Mouse (Mus musculus): ENCODE measurements around the gene Nr5a2. TPM values are rescaled to one million over a fixed set of nuclear protein-coding genes. Genes with fewer than 3 reads are reported as not detected.

The Nr5a2 gene
- polyA plus RNA-seq, 1 experiment from 2014 or later, result 1.3 TPM

GRCm38 (mm10) chr1:136845341-136845740 is 114.9 kb downstream of the Nr5a2 start:
- H3K36me3 ChIP-seq (replicated peaks; ENCODE audit: control insufficient read depth, insufficient read depth), result no peaks in the 10 kb centered on the region
- no peak overlapping the region for H3K4me3 ChIP-seq (replicated peaks; ENCODE audit: low read length)
- H3K27ac ChIP-seq, result no peak overlapping the region
- ATAC-seq (ENCODE audit: low FRiP score) (no peak), DNase-seq (ENCODE audit: low spot score) (no peak)
- no peaks in the 10 kb centered on the region; the same call in 1 of the 2 replicates for H3K27me3 ChIP-seq (ENCODE audit: control insufficient read depth, insufficient read depth, low read length)
- no peak overlapping the region for H3K9ac ChIP-seq
- H3K4me2 ChIP-seq (replicated peaks), result no peak overlapping the region
- H3K4me1 ChIP-seq (replicated peaks; ENCODE audit: control insufficient read depth, insufficient read depth, low read length), result no peaks in the 10 kb centered on the region
- H3K9me3 ChIP-seq (ENCODE audit: control insufficient read depth, low read length), result no peaks in the 10 kb centered on the region
- WGBS, result 86% methylated on average over 9 of the region's 9 CpGs

- Histone ChIP-seq H3K27ac (no peak overlapping the region), H3K9me3 (ENCODE audit: control insufficient read depth, low read length) (no peaks in the 10 kb centered on the region), H3K9ac (no peak overlapping the region), H3K4me1 (replicated peaks; ENCODE audit: control insufficient read depth, insufficient read depth, low read length) (no peaks in the 10 kb centered on the region), H3K4me2 (replicated peaks) (no peak overlapping the region), H3K36me3 (replicated peaks; ENCODE audit: control insufficient read depth, insufficient read depth) (no peaks in the 10 kb centered on the region), H3K4me3 (replicated peaks; ENCODE audit: low read length) (no peak overlapping the region), H3K27me3 (ENCODE audit: control insufficient read depth, insufficient read depth, low read length) (no peaks in the 10 kb centered on the region; the same call in 1 of the 2 replicates)
- DNase-seq (ENCODE audit: low spot score) (no peak), ATAC-seq (ENCODE audit: low FRiP score) (no peak)
- WGBS, result 87% methylated on average over 7 of the region's 7 CpGs
Observed at GRCm38 (mm10) chr1:136840512-136840911, 119.7 kb downstream of the Nr5a2 start.

DNA sequence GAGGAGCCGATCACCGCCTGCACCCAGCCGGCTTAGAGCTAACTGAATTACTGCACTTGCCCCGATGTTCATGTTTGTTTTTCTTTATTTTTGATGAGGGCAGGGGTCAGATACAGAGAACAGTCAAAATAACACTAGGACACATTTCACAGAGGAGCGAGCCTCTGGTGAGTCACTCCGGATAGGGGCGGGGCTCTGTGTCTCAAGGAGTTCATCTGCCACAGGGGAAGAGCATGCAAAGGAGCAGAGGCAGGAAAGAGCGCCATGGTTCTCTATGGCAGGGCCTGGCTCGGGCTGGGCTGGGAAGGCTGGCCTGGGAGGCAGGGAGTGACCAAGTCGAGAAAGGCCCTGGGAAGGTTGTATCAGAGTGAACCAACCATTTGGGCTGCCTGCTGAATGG is 121.0 kb downstream of the Nr5a2 start:
- Histone ChIP-seq H3K27ac (no peak overlapping the region), H3K36me3 (replicated peaks; ENCODE audit: control insufficient read depth, insufficient read depth) (no peaks in the 10 kb centered on the region), H3K4me3 (replicated peaks; ENCODE audit: low read length) (no peak overlapping the region), H3K27me3 (ENCODE audit: control insufficient read depth, insufficient read depth, low read length) (no peaks in the 10 kb centered on the region; the same call in 1 of the 2 replicates), H3K9ac (no peak overlapping the region), H3K4me2 (replicated peaks) (no peak overlapping the region), H3K4me1 (replicated peaks; ENCODE audit: control insufficient read depth, insufficient read depth, low read length) (no peaks in the 10 kb centered on the region), H3K9me3 (ENCODE audit: control insufficient read depth, low read length) (no peaks in the 10 kb centered on the region)
- DNase-seq (ENCODE audit: low spot score) (no peak), ATAC-seq (ENCODE audit: low FRiP score) (no peak)
- 78% methylated on average over 10 of the region's 10 CpGs for WGBS

DNA sequence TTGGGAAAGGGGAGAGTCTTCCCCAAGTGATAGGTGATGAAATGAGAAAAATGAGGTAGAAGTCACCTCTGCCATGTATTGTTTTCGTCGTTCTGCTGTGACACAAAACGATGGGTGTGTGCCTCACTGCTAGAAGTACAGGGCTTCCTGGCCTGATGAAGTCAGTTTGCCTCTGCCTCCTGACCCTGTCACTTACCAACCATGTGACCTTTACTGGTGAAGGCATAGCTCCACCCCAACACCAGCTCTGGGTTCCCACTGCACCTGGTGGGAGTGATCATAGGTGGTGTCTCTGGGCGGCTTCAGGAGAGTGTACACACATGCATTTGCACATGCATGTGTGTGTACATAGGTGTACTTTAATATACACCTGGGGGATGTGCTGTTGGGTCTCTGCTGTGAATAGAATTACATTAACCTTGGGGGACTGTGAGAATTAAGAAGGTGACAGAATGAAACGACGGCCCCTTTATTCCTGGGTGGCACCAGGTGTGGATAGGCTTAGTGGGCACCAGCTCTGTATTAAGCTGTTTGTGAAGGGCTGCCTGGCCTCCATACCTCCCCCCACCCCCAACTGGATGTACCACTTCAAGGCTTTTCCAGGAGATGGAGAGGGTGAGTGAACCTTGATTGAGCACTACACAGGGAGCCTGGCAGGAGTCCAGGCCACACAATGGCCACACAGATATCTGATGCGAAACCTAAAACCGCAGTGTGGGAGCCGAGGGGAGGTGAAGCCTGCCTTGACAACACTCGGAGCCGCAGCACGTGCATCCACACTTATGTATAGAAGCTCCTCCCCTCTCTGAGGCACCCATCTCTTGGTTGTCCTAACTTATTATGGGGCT is 127.7 kb downstream of the Nr5a2 start:
- H3K27ac ChIP-seq, result no peak overlapping the region
- H3K4me2 ChIP-seq (replicated peaks), result no peak overlapping the region
- H3K9ac ChIP-seq, result no peak overlapping the region
- no peaks in the 10 kb centered on the region for H3K36me3 ChIP-seq (replicated peaks; ENCODE audit: control insufficient read depth, insufficient read depth)
- DNase-seq (ENCODE audit: low spot score) (no peak), ATAC-seq (ENCODE audit: low FRiP score) (no peak)
- no peaks in the 10 kb centered on the region for H3K9me3 ChIP-seq (ENCODE audit: control insufficient read depth, low read length)
- H3K4me1 ChIP-seq (replicated peaks; ENCODE audit: control insufficient read depth, insufficient read depth, low read length), result no peaks in the 10 kb centered on the region
- no peaks in the 10 kb centered on the region for H3K27me3 ChIP-seq (ENCODE audit: control insufficient read depth, insufficient read depth, low read length)
- H3K4me3 ChIP-seq (replicated peaks; ENCODE audit: low read length), result no peak overlapping the region
- whole genome bisulfite sequencing, result 49% methylated on average over 12 of the region's 12 CpGs

- Histone ChIP-seq H3K27ac (no peak overlapping the region), H3K4me1 (replicated peaks; ENCODE audit: control insufficient read depth, insufficient read depth, low read length) (no peaks in the 10 kb centered on the region), H3K4me3 (replicated peaks; ENCODE audit: low read length) (no peak overlapping the region), H3K36me3 (replicated peaks; ENCODE audit: control insufficient read depth, insufficient read depth) (no peaks in the 10 kb centered on the region), H3K4me2 (replicated peaks) (no peak overlapping the region), H3K9me3 (ENCODE audit: control insufficient read depth, low read length) (no peaks in the 10 kb centered on the region), H3K27me3 (ENCODE audit: control insufficient read depth, insufficient read depth, low read length) (no peaks in the 10 kb centered on the region), H3K9ac (no peak overlapping the region)
- no peak for ATAC-seq (ENCODE audit: low FRiP score)
- DNase-seq (ENCODE audit: low spot score), result no peak
- 93% methylated on average over 6 of the region's 6 CpGs for WGBS
Observed at GRCm38 (mm10) chr1:136830992-136831391, 129.3 kb downstream of the Nr5a2 start.

- WGBS, result 92% methylated on average over 3 of the region's 3 CpGs
- Histone ChIP-seq H3K4me1 (replicated peaks; ENCODE audit: control insufficient read depth, insufficient read depth, low read length) (no peaks in the 10 kb centered on the region), H3K27me3 (ENCODE audit: control insufficient read depth, insufficient read depth, low read length) (no peaks in the 10 kb centered on the region), H3K4me3 (replicated peaks; ENCODE audit: low read length) (no peak overlapping the region), H3K9ac (no peak overlapping the region), H3K36me3 (replicated peaks; ENCODE audit: control insufficient read depth, insufficient read depth) (no peaks in the 10 kb centered on the region), H3K4me2 (replicated peaks) (no peak overlapping the region), H3K27ac (no peak overlapping the region), H3K9me3 (ENCODE audit: control insufficient read depth, low read length) (no peaks in the 10 kb centered on the region)
- DNase-seq (ENCODE audit: low spot score) (no peak), ATAC-seq (ENCODE audit: low FRiP score) (no peak)
Observed at GRCm38 (mm10) chr1:136829931-136830330, 130.3 kb downstream of the Nr5a2 start.

DNA sequence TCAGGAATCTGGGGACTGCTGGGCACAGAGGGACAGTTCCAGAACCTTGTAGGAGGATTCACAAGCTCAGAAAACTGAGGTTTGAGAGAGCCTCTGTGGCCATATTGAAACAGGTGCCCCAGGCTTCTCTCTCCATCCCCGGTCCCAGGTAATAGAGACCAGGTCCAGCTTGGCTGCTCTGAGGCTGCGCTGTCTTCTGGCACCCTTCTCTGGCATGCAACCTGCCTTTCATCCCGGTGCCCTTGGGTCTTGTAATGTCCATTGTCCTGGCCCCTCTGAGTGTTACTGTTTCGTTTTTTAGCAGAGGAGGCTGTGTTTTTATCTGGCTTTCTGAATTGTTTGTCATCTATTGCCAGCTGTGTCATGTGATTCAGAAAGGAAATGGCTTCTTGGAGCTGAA is 136.4 kb downstream of the Nr5a2 start:
- no peaks in the 10 kb centered on the region for H3K36me3 ChIP-seq (replicated peaks; ENCODE audit: control insufficient read depth, insufficient read depth)
- no peaks in the 10 kb centered on the region for H3K27me3 ChIP-seq (ENCODE audit: control insufficient read depth, insufficient read depth, low read length)
- 86% methylated on average over 4 of the region's 4 CpGs for WGBS
- no peak overlapping the region for H3K27ac ChIP-seq
- ATAC-seq (ENCODE audit: low FRiP score), result no peak
- no peak overlapping the region for H3K9ac ChIP-seq
- no peaks in the 10 kb centered on the region for H3K4me1 ChIP-seq (replicated peaks; ENCODE audit: control insufficient read depth, insufficient read depth, low read length)
- H3K4me3 ChIP-seq (replicated peaks; ENCODE audit: low read length), result no peak overlapping the region
- no peaks in the 10 kb centered on the region for H3K9me3 ChIP-seq (ENCODE audit: control insufficient read depth, low read length)
- no peak overlapping the region for H3K4me2 ChIP-seq (replicated peaks)
- no peak for DNase-seq (ENCODE audit: low spot score)

GRCm38 (mm10) chr1:136800625-136801024 is 159.6 kb downstream of the Nr5a2 start:
- no peak for ATAC-seq (ENCODE audit: low FRiP score)
- WGBS, result 77% methylated on average over 6 of the region's 6 CpGs

GRCm38 (mm10) chr1:136796361-136797090 is 163.7 kb downstream of the Nr5a2 start:
- ATAC-seq (ENCODE audit: low FRiP score) (no peak), DNase-seq (ENCODE audit: low spot score) (no peak)
- Histone ChIP-seq H3K9me3 (ENCODE audit: control insufficient read depth, low read length) (no peaks in the 10 kb centered on the region), H3K36me3 (replicated peaks; ENCODE audit: control insufficient read depth, insufficient read depth) (no peaks in the 10 kb centered on the region), H3K27me3 (ENCODE audit: control insufficient read depth, insufficient read depth, low read length) (no peaks in the 10 kb centered on the region), H3K27ac (no peak overlapping the region), H3K4me1 (replicated peaks; ENCODE audit: control insufficient read depth, insufficient read depth, low read length) (no peaks in the 10 kb centered on the region), H3K9ac (no peak overlapping the region), H3K4me3 (replicated peaks; ENCODE audit: low read length) (no peak overlapping the region), H3K4me2 (replicated peaks) (no peak overlapping the region)
- WGBS, result 43% methylated on average over 17 of the region's 17 CpGs

More at GRCm38 (mm10) chr1:136800625-136801024, 159.6 kb downstream of the Nr5a2 start:
- no peaks in the 10 kb centered on the region for H3K36me3 ChIP-seq (replicated peaks; ENCODE audit: control insufficient read depth, insufficient read depth)
- no peaks in the 10 kb centered on the region for H3K4me1 ChIP-seq (replicated peaks; ENCODE audit: control insufficient read depth, insufficient read depth, low read length)
- H3K9ac ChIP-seq, result no peak overlapping the region
- no peak for DNase-seq (ENCODE audit: low spot score)
- no peak overlapping the region for H3K4me2 ChIP-seq (replicated peaks)
- H3K27ac ChIP-seq, result no peak overlapping the region
- no peaks in the 10 kb centered on the region for H3K27me3 ChIP-seq (ENCODE audit: control insufficient read depth, insufficient read depth, low read length)
- H3K9me3 ChIP-seq (ENCODE audit: control insufficient read depth, low read length), result no peaks in the 10 kb centered on the region
- no peak overlapping the region for H3K4me3 ChIP-seq (replicated peaks; ENCODE audit: low read length)

Data from hindbrain, embryonic 14.5 days (tissue).